In the genomic region with DNA sequence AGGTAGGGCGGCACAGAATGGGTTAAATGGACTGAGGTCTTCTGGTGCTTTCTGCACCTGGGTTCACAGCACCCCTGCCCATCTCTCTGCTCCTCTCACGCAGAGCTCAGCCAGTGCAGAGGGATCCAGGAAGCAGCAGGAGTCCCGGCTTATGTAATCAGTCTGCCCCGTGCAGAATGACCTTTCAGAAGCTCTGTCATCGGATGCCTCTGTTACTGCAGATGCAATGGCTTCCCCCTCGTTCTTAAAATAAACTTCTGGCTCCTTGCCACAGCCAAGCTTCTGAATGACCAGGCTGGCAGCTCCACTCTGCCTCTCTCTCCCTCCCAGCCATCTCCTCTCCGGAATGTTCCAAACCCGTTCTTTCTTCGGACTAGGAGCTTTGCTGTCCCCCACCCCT, we compare ENCODE assay signal across 8 mouse cellular contexts.
A peak's percentile ranks its signal among the peaks of the same experiment; 100 is the strongest.
DNase-seq lines count a peak whose midpoint lies in the region; ATAC-seq and TF ChIP-seq lines count a peak whose summit lies in the region.

No protein-coding gene starts in this region.

- 16% methylated on average over 9 of the region's 9 CpGs for WGBS in embryonic facial prominence, embryonic 11.5 days
- 11% methylated on average over 9 of the region's 9 CpGs for WGBS in heart, embryonic 10.5 days
- 13% methylated on average over 9 of the region's 9 CpGs for WGBS in midbrain, embryonic 13.5 days

- H3K4me3 ChIP-seq in embryonic facial prominence, embryonic 11.5 days (ENCODE audit: low read depth, low read length) = no peak overlapping the region
- peak overlapping the region; percentile 38 for H3K4me3 ChIP-seq in heart, embryonic 10.5 days
- H3K4me3 ChIP-seq in midbrain, embryonic 13.5 days (replicated peaks) = no peak overlapping the region
- no peak overlapping the region for H3K4me3 ChIP-seq in testis, adult 2 months (ENCODE audit: control insufficient read depth, low read depth, low read length)

- H3K9me3 ChIP-seq in embryonic facial prominence, embryonic 11.5 days (replicated peaks; ENCODE audit: control insufficient read depth, low read length) = no peaks in the 10 kb centered on the region
- H3K9me3 ChIP-seq in heart, embryonic 10.5 days = no peaks in the 10 kb centered on the region
- no peaks in the 10 kb centered on the region for H3K9me3 ChIP-seq in midbrain, embryonic 13.5 days

- no peak overlapping the region for H3K4me2 ChIP-seq in embryonic facial prominence, embryonic 11.5 days (ENCODE audit: low read depth, low read length)
- peak overlapping the region; percentile 32 for H3K4me2 ChIP-seq in midbrain, embryonic 13.5 days (replicated peaks)

- no peak for TF ChIP-seq POLR2A in brain, embryonic 14.5 days (IDR thresholded peaks at IDR 0.05; ENCODE audit: borderline replicate concordance, extremely low read depth, insufficient read depth, insufficient read length, poor library complexity, severe bottlenecking)
- 0 out of 2 replicates have a peak, but pooled peaks have one; percentile 13 for TF ChIP-seq POLR2A in testis, adult 2 months (IDR thresholded peaks at IDR 0.05; ENCODE audit: control insufficient read depth, low read depth, low read length)

- no peaks in the 10 kb centered on the region for H3K27me3 ChIP-seq in embryonic facial prominence, embryonic 11.5 days (ENCODE audit: control insufficient read depth, insufficient read depth, low read length)
- peaks cover 13% of the 10 kb centered on the region; the same call in 1 of the 2 replicates for H3K27me3 ChIP-seq in heart, embryonic 10.5 days (ENCODE audit: insufficient read depth, poor library complexity, severe bottlenecking)
- no peaks in the 10 kb centered on the region for H3K27me3 ChIP-seq in midbrain, embryonic 13.5 days
- H3K27me3 ChIP-seq in testis, adult 2 months (ENCODE audit: control insufficient read depth, insufficient read depth, low read length) = no peaks in the 10 kb centered on the region

- no peaks in the 10 kb centered on the region for H3K36me3 ChIP-seq in embryonic facial prominence, embryonic 11.5 days (replicated peaks; ENCODE audit: control insufficient read depth, insufficient read depth, low read depth, low read length)
- no peaks in the 10 kb centered on the region for H3K36me3 ChIP-seq in heart, embryonic 10.5 days
- no peaks in the 10 kb centered on the region for H3K36me3 ChIP-seq in midbrain, embryonic 13.5 days
- H3K36me3 ChIP-seq in testis, adult 2 months (ENCODE audit: control insufficient read depth, insufficient read depth, low read length) = no peaks in the 10 kb centered on the region

- ATAC-seq in embryonic facial prominence, embryonic 11.5 days (replicated peaks; ENCODE audit: insufficient number of reproducible peaks, low FRiP score, low TSS enrichment, low read depth) = no peak
- peak; percentile 21; the same call in 1 of the 2 replicates for ATAC-seq in midbrain, embryonic 13.5 days
- no peak for ATAC-seq in erythroid progenitor cell, adult 5-6 weeks (replicated peaks; ENCODE audit: low FRiP score, poor library complexity, severe bottlenecking)

- no peak overlapping the region for H3K27ac ChIP-seq in embryonic facial prominence, embryonic 11.5 days (replicated peaks; ENCODE audit: low read depth, low read length)
- H3K27ac ChIP-seq in heart, embryonic 10.5 days = peak overlapping the region; percentile 82
- H3K27ac ChIP-seq in midbrain, embryonic 13.5 days = peak overlapping the region; percentile 93
- H3K27ac ChIP-seq in testis, adult 2 months (ENCODE audit: control insufficient read depth, insufficient read depth, low read depth, low read length) = no peak overlapping the region

- peak overlapping the region; percentile 8; the same call in 1 of the 2 replicates for H3K9ac ChIP-seq in embryonic facial prominence, embryonic 11.5 days (replicated peaks; ENCODE audit: low read length)
- H3K9ac ChIP-seq in midbrain, embryonic 13.5 days (replicated peaks) = no peak overlapping the region; the same call in 1 of the 2 replicates

- no peaks in the 10 kb centered on the region for H3K4me1 ChIP-seq in embryonic facial prominence, embryonic 11.5 days (ENCODE audit: control insufficient read depth, insufficient read depth, low read length)
- peaks cover 29% of the 10 kb centered on the region for H3K4me1 ChIP-seq in heart, embryonic 10.5 days
- peaks cover 100% of the 10 kb centered on the region for H3K4me1 ChIP-seq in midbrain, embryonic 13.5 days (replicated peaks)
- H3K4me1 ChIP-seq in testis, adult 2 months (ENCODE audit: control insufficient read depth, insufficient read depth, low read length) = no peaks in the 10 kb centered on the region

- no peak for TF ChIP-seq CTCF in brain, embryonic 14.5 days (IDR thresholded peaks at IDR 0.05; ENCODE audit: borderline replicate concordance, extremely low read depth, insufficient read depth, insufficient read length)
- no peak for TF ChIP-seq CTCF in testis, adult 2 months (IDR thresholded peaks at IDR 0.05; ENCODE audit: control insufficient read depth, insufficient read depth, insufficient replicate concordance, low read depth, low read length)

- DNase-seq in brain, embryonic 14.5 days (ENCODE audit: low read depth) = peak; percentile 82
- peak; percentile 68 for DNase-seq in embryonic facial prominence, embryonic 11.5 days (ENCODE audit: low spot score)
- DNase-seq in heart, embryonic 10.5 days (ENCODE audit: low spot score) = peak; percentile 90
- peak; percentile 72 for DNase-seq in kidney, adult 9 months
- DNase-seq in left cerebral cortex, postnatal 4 days = peak; percentile 57

- intact Hi-C loops in left cerebral cortex, postnatal 4 days (cut with DNase I) = no loop called here

Comparison
In these comparisons a context has a peak if more than half of its experiments do, and no peak if none do; other contexts are left out.
1. H3K27ac ChIP-seq: peak in heart, embryonic 10.5 days (single experiment) and midbrain, embryonic 13.5 days (single experiment); none in embryonic facial prominence, embryonic 11.5 days (single experiment) and testis, adult 2 months (single experiment).
2. Peak in every context shown above with its lines, with median percentiles within 50 percentile points of each other: DNase-seq.